In genomic region chr8:111957231-111957630, GRCm38 (mm10) we compare ENCODE assay signal across 32 mouse cellular contexts. TPM values are rescaled to one million over a fixed set of nuclear protein-coding genes. Genes with fewer than 3 reads are reported as not detected.
"Had no signal": no experiment of that assay in that cellular context is flagged by ENCODE, and none has a peak within 500 bp of the region (broad histone marks: within the 10 kb centered on the region; RNA-seq: fewer than 3 reads in every experiment).

No protein-coding gene starts in this region.

- H3K9me3 ChIP-seq: heart, embryonic 13.5 days; heart, embryonic 15.5 days; hindbrain, embryonic 10.5 days; hindbrain, embryonic 12.5 days; intestine, embryonic 15.5 days; limb, embryonic 10.5 days; limb, embryonic 12.5 days; liver, embryonic 13.5 days; liver, embryonic 15.5 days had no signal

- H3K27me3 ChIP-seq: heart, embryonic 13.5 days; heart, embryonic 15.5 days; hindbrain, embryonic 12.5 days; intestine, embryonic 15.5 days; limb, embryonic 12.5 days; liver, embryonic 13.5 days; liver, embryonic 15.5 days had no signal

- H3K9ac ChIP-seq: heart, embryonic 13.5 days; heart, embryonic 15.5 days; hindbrain, embryonic 12.5 days; hindbrain, embryonic 14.5 days; intestine, embryonic 15.5 days; limb, embryonic 12.5 days; liver, embryonic 13.5 days; liver, embryonic 15.5 days; liver, postnatal 0 days had no signal

- ATAC-seq: hindbrain, embryonic 16.5 days; inflammation-experienced regulatory T-cells, adult 6 months; intestine, embryonic 15.5 days; intestine, postnatal 0 days; liver, postnatal 0 days had no signal

- H3K27ac ChIP-seq: gastrocnemius, adult 2 months; heart, adult 2 months; heart, embryonic 13.5 days; heart, embryonic 15.5 days; hindbrain, embryonic 10.5 days; hindbrain, embryonic 12.5 days; hindbrain, embryonic 14.5 days; intestine, embryonic 15.5 days; layer of hippocampus, adult 2 months; left cerebral cortex, adult 2 months; limb, embryonic 10.5 days; limb, embryonic 12.5 days; liver, embryonic 13.5 days; liver, embryonic 15.5 days had no signal

- DNase-seq: gastrocnemius, adult 2 months; gastrocnemius, postnatal 10 days; gastrocnemius, postnatal 25 days; heart, adult 2 months; heart, postnatal 4 days; kidney, adult 18-20 months; kidney, adult 8-10 months; kidney, postnatal 10 days; kidney, postnatal 25 days; kidney, postnatal 4 days; liver; liver, embryonic 13.5 days; liver, postnatal 0 days had no signal

- H3K4me1 ChIP-seq: hindbrain, embryonic 10.5 days; hindbrain, embryonic 12.5 days; intestine, embryonic 15.5 days; limb, embryonic 10.5 days; limb, embryonic 12.5 days; liver, embryonic 13.5 days; liver, embryonic 15.5 days had no signal

- H3K4me3 ChIP-seq: gastrocnemius, adult 2 months; heart, adult 2 months; heart, embryonic 13.5 days; heart, embryonic 15.5 days; hindbrain, embryonic 10.5 days; hindbrain, embryonic 12.5 days; intestine, embryonic 15.5 days; layer of hippocampus, adult 2 months; left cerebral cortex, adult 2 months; limb, embryonic 10.5 days; limb, embryonic 12.5 days; liver, embryonic 13.5 days; liver, embryonic 15.5 days had no signal

- H3K4me2 ChIP-seq: heart, embryonic 11.5 days; heart, embryonic 13.5 days; heart, embryonic 15.5 days; hindbrain, embryonic 12.5 days; hindbrain, embryonic 14.5 days; intestine, embryonic 15.5 days; limb, embryonic 12.5 days; liver, embryonic 11.5 days; liver, embryonic 13.5 days; liver, embryonic 15.5 days had no signal

RNA-seq across cellular contexts. Expression of gene Tmem231, which starts 23.6 kb away (rescaled TPM):
- total RNA-seq: granulocyte monocyte progenitor cell, adult 5-6 weeks had no signal

RNA-seq across cellular contexts. Expression of gene Chst5, which starts 47.0 kb away (rescaled TPM):
- total RNA-seq: granulocyte monocyte progenitor cell, adult 5-6 weeks; heart, adult 2 months; heart, postnatal 25 days; heart, postnatal 4 days had no signal
- polyA plus RNA-seq: heart, adult 2 months; heart, postnatal 0 days; inflammation-experienced regulatory T-cells, adult 6 months; liver, embryonic 13.5 days; liver, postnatal 0 days had no signal
